Mouse (Mus musculus): ENCODE measurements around the gene Amdhd1. TPM values are rescaled to one million over a fixed set of nuclear protein-coding genes. Genes with fewer than 3 reads are reported as not detected.

The Amdhd1 gene
- not detected for total RNA-seq (2023)

DNA sequence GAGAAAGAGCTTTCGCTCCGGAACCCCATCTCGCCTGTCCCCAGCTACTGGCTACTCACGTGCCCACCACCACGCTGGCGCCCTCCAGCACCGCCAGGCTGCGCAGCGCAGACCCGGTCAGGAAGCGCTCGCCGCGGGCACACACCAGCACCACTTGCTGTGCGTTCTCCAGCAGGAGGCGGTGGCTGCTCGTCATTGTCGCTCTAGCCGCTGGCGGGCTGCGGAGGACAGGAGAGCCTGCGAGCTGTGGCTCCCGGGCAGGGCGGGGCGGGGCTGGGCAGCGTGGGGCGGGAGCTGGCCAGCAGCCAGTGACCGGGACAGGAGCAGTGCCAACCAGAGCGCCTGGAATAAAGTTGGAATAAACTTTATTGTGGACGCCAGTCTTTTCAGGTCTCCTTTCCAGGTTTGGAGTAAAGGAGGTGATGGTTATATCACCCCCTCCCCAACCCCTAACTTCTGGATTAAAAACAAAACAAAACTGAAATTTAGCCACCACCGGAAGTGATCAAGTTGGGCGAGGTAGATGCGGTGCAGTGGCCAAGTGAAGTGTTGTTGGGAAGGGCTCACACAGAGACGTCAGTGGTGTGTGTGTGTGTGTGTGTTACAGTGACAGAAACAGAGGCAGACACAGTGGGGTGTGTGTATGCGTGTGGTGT, at the start of gene Amdhd1:
Gene Amdhd1, minus strand, starts transcription at position 259 of the 656 bp plus-strand sequence.

DNA sequence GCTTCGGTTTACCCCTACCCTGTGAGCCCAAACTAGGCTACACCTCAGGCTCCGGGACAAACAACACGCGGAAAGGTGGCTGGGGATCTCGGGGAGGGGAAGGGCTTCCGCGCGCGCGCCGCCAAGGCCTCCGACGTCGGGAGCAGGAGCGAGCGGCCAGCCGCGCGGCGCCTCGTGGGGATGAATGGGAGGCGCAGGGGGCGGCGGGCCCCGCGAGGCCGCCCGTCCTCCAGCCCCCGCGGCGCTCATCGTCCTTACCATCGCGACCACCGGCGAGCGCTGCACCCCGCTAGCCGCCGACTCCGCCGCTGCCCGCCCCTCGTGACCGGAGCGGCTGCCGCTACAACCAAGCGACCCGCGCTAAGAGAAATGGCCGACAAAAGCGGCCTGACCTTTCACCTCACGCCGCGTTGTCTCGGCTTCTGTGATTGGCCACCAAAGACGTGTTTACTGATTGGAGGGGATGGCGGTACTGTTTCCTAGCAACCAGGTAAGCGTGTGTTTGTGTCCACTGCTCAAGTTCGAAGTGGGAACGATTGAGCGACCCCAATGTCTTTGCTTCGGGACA, 49.5 kb upstream of the Amdhd1 start, which contains the start of gene Snrpf:
Gene Snrpf, minus strand, starts transcription at position 426 of the 568 bp plus-strand sequence.

DNA sequence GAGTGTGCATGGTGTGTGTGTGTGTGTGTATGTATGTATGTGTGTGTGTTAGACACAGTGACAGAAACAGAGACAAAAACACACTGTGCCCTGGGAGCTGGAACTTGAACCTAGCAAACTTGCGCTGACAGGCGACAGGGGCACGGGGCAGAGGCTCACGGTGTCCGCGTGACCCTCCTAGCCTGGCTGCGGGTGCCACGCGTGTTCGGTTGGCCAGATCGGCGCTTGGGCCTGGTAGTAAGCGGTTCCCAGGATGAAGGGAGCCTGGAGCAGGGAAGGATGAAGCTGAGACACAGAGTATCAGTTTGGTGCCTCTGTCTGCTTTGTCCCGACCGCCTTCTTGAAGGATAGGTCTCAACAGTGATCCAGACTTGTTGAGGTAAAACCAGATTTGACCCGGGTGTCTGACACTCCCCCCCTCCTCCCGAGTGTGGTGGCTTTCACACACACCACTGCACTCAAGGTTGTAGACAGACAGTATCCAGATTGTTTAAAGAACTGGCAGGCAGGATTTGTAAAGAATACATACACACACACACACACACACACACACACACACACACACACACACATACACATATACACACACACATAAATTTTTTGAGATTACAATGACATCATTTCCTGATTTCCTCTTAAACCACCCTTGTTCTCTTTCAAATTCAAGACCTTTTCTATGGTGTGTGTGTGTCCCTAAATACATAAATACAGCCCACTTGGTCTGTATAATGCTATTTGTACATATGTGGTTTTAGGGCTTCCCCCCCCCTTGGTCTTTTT, 788 bp upstream of the Amdhd1 start, which contains the start of gene Ccdc38:
Gene Ccdc38, plus strand, starts transcription at position 202 of the 780 bp plus-strand sequence.

DNA sequence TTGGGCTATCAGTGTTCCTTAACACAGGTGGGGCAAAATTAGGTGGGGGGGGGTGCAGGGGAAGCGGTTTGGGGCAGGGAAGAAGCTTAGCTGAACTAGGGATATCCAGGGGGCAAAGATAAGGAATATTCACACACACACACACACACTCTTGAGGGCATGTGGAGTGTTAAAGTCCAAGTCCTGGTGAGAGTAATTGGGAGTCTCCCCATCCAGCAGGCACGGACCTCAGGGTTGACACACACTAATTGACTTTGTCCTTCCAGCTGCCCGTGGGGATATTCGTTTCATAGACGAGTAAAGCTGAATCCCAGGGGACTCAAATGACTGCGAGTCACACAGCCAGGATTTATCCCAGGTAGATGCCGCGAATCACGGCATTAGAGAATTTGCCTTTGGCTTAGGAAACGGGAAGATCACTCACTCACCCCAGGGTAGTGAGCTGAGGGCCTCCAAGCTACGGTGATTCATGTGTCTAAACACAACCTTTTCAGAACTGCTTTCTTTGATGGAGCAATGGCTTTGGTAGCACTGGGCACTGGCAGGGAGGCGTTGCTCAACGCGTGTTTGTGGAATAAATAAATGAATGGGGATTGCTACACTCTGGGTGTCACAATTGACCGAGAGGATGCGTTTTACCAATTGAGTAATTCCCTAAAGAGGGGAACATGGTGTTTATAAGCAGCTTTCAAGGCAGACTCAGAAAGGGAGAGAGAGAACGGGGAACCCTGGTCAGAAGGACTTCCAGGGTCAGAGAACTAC, 51.6 kb downstream of the Amdhd1 start, which contains the start of gene Hal:
Gene Hal, plus strand, starts transcription at position 703 of the 762 bp plus-strand sequence.

Other genes starting within 250 kb of the Amdhd1 start
- gene Elk3, start 228.9 kb downstream of the Amdhd1 start, total RNA-seq (2023): 10 to 100 TPM; 23.5 to 29.2 TPM
- gene Lta4h, start 86.6 kb downstream of the Amdhd1 start, total RNA-seq (2023): 100 to 1,000 TPM; 417 to 499 TPM
- 1 to 10 TPM; 7.3 to 9.4 TPM for gene Hal, start 51.3 kb downstream of the Amdhd1 start, total RNA-seq (2023)
- not detected for gene Ccdc38, start 599 bp upstream of the Amdhd1 start, total RNA-seq (2023)
- gene Snrpf, start 49.7 kb upstream of the Amdhd1 start, total RNA-seq (2023): 10 to 100 TPM; 12.1 to 13.7 TPM
- gene Ntn4, start 100.6 kb upstream of the Amdhd1 start, total RNA-seq (2023): under 1 TPM; 0.13 to 0.49 TPM

All from neutrophil, adult 59 days (primary cell).